27 mouse cellular contexts compared by ENCODE assay signal in the genomic region with DNA sequence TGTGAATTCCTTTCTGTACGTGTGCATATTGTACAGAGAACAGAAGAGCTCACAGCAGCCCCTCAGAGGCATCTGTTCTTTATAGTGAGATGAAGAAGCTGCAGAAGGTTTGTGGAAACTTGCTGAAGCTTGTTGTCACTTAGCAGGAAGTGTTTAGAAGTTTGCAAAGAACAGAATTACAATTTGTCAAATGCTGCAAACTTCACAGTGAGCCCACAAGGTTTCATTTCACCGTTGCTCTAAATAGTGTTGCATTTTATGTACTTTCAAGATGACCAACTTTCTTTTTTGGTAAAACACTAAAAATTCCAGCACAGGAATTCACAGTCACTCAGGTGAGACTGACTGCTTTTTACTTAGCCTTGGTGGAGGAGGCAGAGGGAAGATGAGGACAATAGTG.
A peak's percentile ranks its signal among the peaks of the same experiment; 100 is the strongest.
DNase-seq lines count a peak whose midpoint lies in the region; ATAC-seq and TF ChIP-seq lines count a peak whose summit lies in the region.
"Had no signal": no experiment of that assay in that cellular context is flagged by ENCODE, and none has a peak within 500 bp of the region (broad histone marks: within the 10 kb centered on the region; RNA-seq: fewer than 3 reads in every experiment).

No protein-coding gene starts in this region.

- in situ Hi-C loops in CH12.LX (cut with MboI; ENCODE audit: low pct_ligation_motif_present, low pct_unique_long_range_greater_than_20kb, low sequenced_read_pairs): no loop called here

- 0 out of 2 replicates have a peak, but pooled peaks have one; percentile 32 for TF ChIP-seq EP300 in CH12.LX (IDR thresholded peaks at IDR 0.05; ENCODE audit: low read length)

- peak; percentile 91 for ATAC-seq in frontal cortex, adult (ENCODE audit: low TSS enrichment)
- ATAC-seq in embryonic facial prominence, embryonic 14.5 days (ENCODE audit: low read depth): no peak
- ATAC-seq: forebrain, embryonic 14.5 days; forebrain, postnatal 0 days; hindbrain, embryonic 16.5 days; intestine, embryonic 15.5 days had no signal

- dilution Hi-C loops in CH12.LX (cut with MboI; ENCODE audit: extremely low pct_ligation_motif_present, extremely low pct_unique_long_range_greater_than_20kb, low sequenced_read_pairs): no loop called here

- intact Hi-C loops in left cerebral cortex, postnatal 10 days (cut with DNase I): no loop called here

- H3K9me3 ChIP-seq in CH12.LX (replicated peaks; ENCODE audit: low read length): no peaks in the 10 kb centered on the region
- H3K9me3 ChIP-seq in embryonic facial prominence, embryonic 14.5 days (ENCODE audit: control insufficient read depth, low read length): no peaks in the 10 kb centered on the region
- H3K9me3 ChIP-seq: embryonic facial prominence, embryonic 15.5 days; heart, embryonic 12.5 days; heart, embryonic 15.5 days; hindbrain, embryonic 10.5 days; hindbrain, embryonic 13.5 days; intestine, embryonic 15.5 days had no signal

- H3K79me2 ChIP-seq in CH12.LX (replicated peaks; ENCODE audit: control insufficient read depth, extremely low read depth, insufficient read depth, poor library complexity, severe bottlenecking): no peaks in the 10 kb centered on the region

- TF ChIP-seq RAD21 in CH12.LX (IDR thresholded peaks at IDR 0.05; ENCODE audit: low read depth, low read length): no peak

- no peaks in the 10 kb centered on the region for H3K27me3 ChIP-seq in CH12.LX (replicated peaks)
- no peaks in the 10 kb centered on the region for H3K27me3 ChIP-seq in embryonic facial prominence, embryonic 14.5 days (replicated peaks; ENCODE audit: control insufficient read depth, insufficient read depth, low read length)
- H3K27me3 ChIP-seq: embryonic facial prominence, embryonic 15.5 days; heart, embryonic 12.5 days; heart, embryonic 15.5 days; hindbrain, embryonic 13.5 days; intestine, embryonic 15.5 days had no signal

- no peaks in the 10 kb centered on the region for H3K36me3 ChIP-seq in CH12.LX (replicated peaks in 1 of 2; ENCODE audit: control insufficient read depth in 1 of 2, insufficient read depth in 1 of 2, low read length in 1 of 2)
- no peaks in the 10 kb centered on the region for H3K36me3 ChIP-seq in embryonic facial prominence, embryonic 14.5 days (ENCODE audit: control insufficient read depth, insufficient read depth, low read length)
- H3K36me3 ChIP-seq: embryonic facial prominence, embryonic 15.5 days; heart, embryonic 12.5 days; heart, embryonic 15.5 days; hindbrain, embryonic 10.5 days; hindbrain, embryonic 13.5 days; intestine, embryonic 15.5 days had no signal

- TF ChIP-seq CTCF in CH12.LX (conservative IDR thresholded peaks at IDR 0.05 in 1 of 2, IDR thresholded peaks at IDR 0.05 in 1 of 2; ENCODE audit: low read depth in 2 of 2, low read length in 2 of 2): no peak

- TF ChIP-seq POLR2A in CH12.LX (IDR thresholded peaks at IDR 0.05; ENCODE audit: low read depth, low read length): no peak

- H3K4me1 ChIP-seq in CH12.LX (ENCODE audit: control insufficient read depth in 1 of 2, insufficient read depth in 2 of 2): peaks cover 0 to 11% of the 10 kb centered on the region in 2 experiments; a peak in 2 of 4 replicates
- no peaks in the 10 kb centered on the region for H3K4me1 ChIP-seq in embryonic facial prominence, embryonic 14.5 days (ENCODE audit: control insufficient read depth, insufficient read depth, low read length)
- H3K4me1 ChIP-seq: embryonic facial prominence, embryonic 15.5 days; heart, embryonic 12.5 days; hindbrain, embryonic 10.5 days; hindbrain, embryonic 13.5 days; intestine, embryonic 15.5 days had no signal

- 29% methylated on average over 2 of the region's 2 CpGs for WGBS in embryonic facial prominence, embryonic 14.5 days

- no peak for DNase-seq in frontal cortex, postnatal 10 days (ENCODE audit: low spot score in 2 of 2)
- DNase-seq in left cerebral cortex, adult 9 months (ENCODE audit: low spot score in 2 of 2): peak; percentile 6 to 14
- DNase-seq in left cerebral cortex, postnatal 10 days (ENCODE audit: extremely low spot score in 1 of 2, low spot score in 2 of 2): no peak
- no peak for DNase-seq in CH12.LX (ENCODE audit: extremely low read depth)
- peak; percentile 12 for DNase-seq in embryonic facial prominence, embryonic 14.5 days (ENCODE audit: low spot score)
- no peak for DNase-seq in cerebellum, adult 9-11 months
- DNase-seq in adrenal gland, postnatal 14 days: no peak
- DNase-seq: adrenal gland, adult 2 months; adrenal gland, postnatal 25 days; B cell, adult 2 months; cerebellum, adult 18-20 months; cerebellum, adult 9-10 months; cerebellum, postnatal 25 days; forebrain, postnatal 0 days; gastrocnemius, postnatal 25 days; heart, adult 18-20 months; heart, postnatal 10 days; heart, postnatal 36 days had no signal

- H3K4me2 ChIP-seq in CH12.LX (ENCODE audit: insufficient read depth, low read depth, poor library complexity, severe bottlenecking): peak overlapping the region; percentile 95
- no peak overlapping the region for H3K4me2 ChIP-seq in embryonic facial prominence, embryonic 14.5 days (ENCODE audit: low read depth, low read length)
- H3K4me2 ChIP-seq: embryonic facial prominence, embryonic 15.5 days; heart, embryonic 12.5 days; heart, embryonic 15.5 days; hindbrain, embryonic 13.5 days; intestine, embryonic 15.5 days had no signal

- H3K27ac ChIP-seq in CH12.LX (ENCODE audit: insufficient read depth, low read depth): no peak overlapping the region
- no peak overlapping the region for H3K27ac ChIP-seq in embryonic facial prominence, embryonic 14.5 days (replicated peaks; ENCODE audit: low read depth, low read length)
- H3K27ac ChIP-seq: embryonic facial prominence, embryonic 15.5 days; heart, embryonic 15.5 days; hindbrain, embryonic 10.5 days; hindbrain, embryonic 13.5 days; intestine, embryonic 15.5 days had no signal

- H3K9ac ChIP-seq in CH12.LX (ENCODE audit: insufficient read depth, low read depth): no peak overlapping the region
- no peak overlapping the region for H3K9ac ChIP-seq in embryonic facial prominence, embryonic 14.5 days (ENCODE audit: low read depth, low read length)
- H3K9ac ChIP-seq: embryonic facial prominence, embryonic 15.5 days; forebrain, postnatal 0 days; heart, embryonic 12.5 days; heart, embryonic 15.5 days; hindbrain, embryonic 13.5 days; intestine, embryonic 15.5 days had no signal

- no peak overlapping the region for H3K4me3 ChIP-seq in CH12.LX (replicated peaks in 1 of 3; ENCODE audit: low read depth in 2 of 3, low read length in 2 of 3, poor library complexity in 1 of 3)
- no peak overlapping the region for H3K4me3 ChIP-seq in embryonic facial prominence, embryonic 14.5 days (ENCODE audit: low read depth, low read length)
- H3K4me3 ChIP-seq: embryonic facial prominence, embryonic 15.5 days; heart, embryonic 12.5 days; heart, embryonic 15.5 days; hindbrain, embryonic 10.5 days; hindbrain, embryonic 13.5 days; intestine, embryonic 15.5 days had no signal

TF ChIP-seq in CH12.LX, 34 proteins besides CTCF, POLR2A, EP300 and RAD21:
- no peak for TF ChIP-seq POLR2AphosphoS2 (IDR thresholded peaks at IDR 0.05; ENCODE audit: low read depth, low read length)
- 0 out of 2 replicates have a peak, but pooled peaks have one; percentile 23 for TF ChIP-seq CHD2 (IDR thresholded peaks at IDR 0.05; ENCODE audit: low read length)
- no peak for TF ChIP-seq NELFE (IDR thresholded peaks at IDR 0.05; ENCODE audit: low read depth, low read length)
- TF ChIP-seq SIN3A (IDR thresholded peaks at IDR 0.05; ENCODE audit: low read length): no peak
- TF ChIP-seq MAX (IDR thresholded peaks at IDR 0.05; ENCODE audit: low read length): no peak
- 0 out of 2 replicates have a peak, but pooled peaks have one; percentile 12 for TF ChIP-seq JUND (conservative IDR thresholded peaks at IDR 0.05; ENCODE audit: low read depth, low read length)
- no peak for TF ChIP-seq ZC3H11A (IDR thresholded peaks at IDR 0.05; ENCODE audit: low read depth, low read length)
- no peak for TF ChIP-seq TBP (conservative IDR thresholded peaks at IDR 0.05; ENCODE audit: low read depth, low read length)
- TF ChIP-seq ETS1 (conservative IDR thresholded peaks at IDR 0.05; ENCODE audit: low read depth, low read length): 0 out of 2 replicates have a peak, but pooled peaks have one; percentile 44
- peak; percentile 17; the same call in 1 of the 2 replicates for TF ChIP-seq ELF1 (IDR thresholded peaks at IDR 0.05; ENCODE audit: low read depth, low read length)
- TF ChIP-seq USF2 (conservative IDR thresholded peaks at IDR 0.05; ENCODE audit: low read depth, low read length): no peak
- 0 out of 2 replicates have a peak, but pooled peaks have one; percentile 14 for TF ChIP-seq TCF12 (IDR thresholded peaks at IDR 0.05; ENCODE audit: low read depth, low read length)
- 0 out of 2 replicates have a peak, but pooled peaks have one; percentile 18 for TF ChIP-seq MAFK (IDR thresholded peaks at IDR 0.05; ENCODE audit: insufficient replicate concordance, low read length)
- TF ChIP-seq MEF2A (IDR thresholded peaks at IDR 0.05; ENCODE audit: borderline replicate concordance, low read depth, low read length): peak; percentile 79
- TF ChIP-seq BHLHE40 (IDR thresholded peaks at IDR 0.05; ENCODE audit: low read depth, low read length): no peak
- peak; percentile 60; the same call in 1 of the 2 replicates for TF ChIP-seq IRF4 (IDR thresholded peaks at IDR 0.05; ENCODE audit: low read depth, low read length)
- TF ChIP-seq MYC (IDR thresholded peaks at IDR 0.05; ENCODE audit: low read depth, low read length): no peak
TF ChIP-seq in CH12.LX: peak in this region for 8.

Comparison
In these comparisons a context has a peak if more than half of its experiments do, and no peak if none do; other contexts are left out.
1. DNase-seq: peak in left cerebral cortex, adult 9 months (2 of 2) and embryonic facial prominence, embryonic 14.5 days (single experiment); none in frontal cortex, postnatal 10 days (0 of 2), left cerebral cortex, postnatal 10 days (0 of 2), CH12.LX (single experiment), cerebellum, adult 9-11 months (single experiment) and adrenal gland, postnatal 14 days (single experiment).